Mouse (Mus musculus) bone marrow, adult 2 months (tissue): Measurements from ENCODE around the gene Cct4. TPM values are rescaled to one million over a fixed set of nuclear protein-coding genes. Genes with fewer than 3 reads are reported as not detected.

Experiments
- H3K27ac ChIP-seq: fragments of 200-500 bp; 2 replicates; pipeline ENCODE4 v1.5.1; 2012; ENCODE audit warnings: low read depth, mild to moderate bottlenecking, control low read depth, inconsistent platforms, low read length; ENCODE audit not compliant: control insufficient read depth, poor library complexity, insufficient read depth
- H3K4me1 ChIP-seq: fragments of 200-500 bp; 2 replicates; pipeline ENCODE4 v1.6.1; 2011; ENCODE audit warnings: low read length; ENCODE audit not compliant: control insufficient read depth, insufficient read depth
- H3K4me3 ChIP-seq: fragments of 200-500 bp; replicated peaks from 2 replicates; pipeline ENCODE3; 2011; ENCODE audit warnings: mild to moderate bottlenecking, low read depth, low read length, control low read depth; ENCODE audit not compliant: control insufficient read depth
- CTCF ChIP-seq: fragments of 200-500 bp; IDR thresholded peaks from 2 replicates; pipeline ENCODE4 v1.5.1; 2011; ENCODE audit warnings: low read length, control low read depth; ENCODE audit not compliant: control insufficient read depth, insufficient read depth
- POLR2A ChIP-seq: fragments of 200-500 bp; IDR thresholded peaks from 2 replicates; pipeline ENCODE4 v1.6.1; 2011; ENCODE audit warnings: low read depth, mild to moderate bottlenecking, control low read depth, low read length, borderline replicate concordance; ENCODE audit not compliant: control insufficient read depth
- WGBS: fragments of 180-500 bp; shearing (Covaris S2); methylation state at CpG from one replicate; pipeline ENCODE4 v1.1.7; 2018; 5-methylcytosine and 5-hydroxymethylcytosine counted together
- polyA plus RNA-seq: library from polyadenylated mRNA; stranded (reverse); fragments of >200 nt; gene quantifications from 2 replicates; pipeline ENCODE4 v1.2.4, GENCODE M21; 2011; ENCODE audit warnings: low replicate concordance; ENCODE audit not compliant: missing spikeins, insufficient read depth, insufficient read length

The Cct4 gene
- polyA plus RNA-seq, 1 experiment = 121 TPM

- no peak overlapping the region for H3K27ac ChIP-seq
- TF ChIP-seq CTCF = no peak
- no peak for TF ChIP-seq POLR2A
- no peaks in the 10 kb centered on the region for H3K4me1 ChIP-seq
- 60% methylated on average over 3 of the region's 3 CpGs for WGBS
- no peak overlapping the region for H3K4me3 ChIP-seq
Observed at GRCm38 (mm10) chr11:23028957-23029356, 38.6 kb downstream of the Cct4 start.

GRCm38 (mm10) chr11:23029399-23029798 lies 39.1 kb downstream of the Cct4 start:
- H3K4me3 ChIP-seq = no peak overlapping the region
- no peaks in the 10 kb centered on the region for H3K4me1 ChIP-seq
- no peak for TF ChIP-seq POLR2A
- H3K27ac ChIP-seq = no peak overlapping the region
- 87% methylated on average over 6 of the region's 6 CpGs for WGBS

DNA sequence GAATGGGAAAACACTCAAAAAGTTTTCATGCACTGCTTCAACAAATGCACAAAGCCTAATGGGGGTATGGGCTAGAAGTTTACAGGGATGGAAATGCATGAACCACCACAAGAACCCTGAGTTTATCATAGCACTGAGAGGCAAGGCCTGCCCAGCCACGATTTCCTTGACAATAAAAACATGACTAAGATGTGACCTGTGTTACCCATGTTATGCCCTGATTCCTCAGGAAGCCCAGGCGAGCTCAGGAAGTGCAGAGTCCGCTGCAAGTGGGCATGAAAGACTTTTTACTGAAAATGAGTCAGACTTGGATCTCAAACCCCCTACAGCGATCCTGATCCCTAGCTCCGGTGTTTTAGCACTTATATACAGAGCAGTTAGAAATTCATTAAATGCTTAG lies 56.9 kb downstream of the Cct4 start:
- Histone ChIP-seq H3K4me1 (no peaks in the 10 kb centered on the region; the same call in 1 of the 2 replicates), H3K4me3 (no peak overlapping the region), H3K27ac (no peak overlapping the region)
- 39% methylated on average over 5 of the region's 5 CpGs for WGBS
- TF ChIP-seq CTCF (no peak), POLR2A (no peak)

DNA sequence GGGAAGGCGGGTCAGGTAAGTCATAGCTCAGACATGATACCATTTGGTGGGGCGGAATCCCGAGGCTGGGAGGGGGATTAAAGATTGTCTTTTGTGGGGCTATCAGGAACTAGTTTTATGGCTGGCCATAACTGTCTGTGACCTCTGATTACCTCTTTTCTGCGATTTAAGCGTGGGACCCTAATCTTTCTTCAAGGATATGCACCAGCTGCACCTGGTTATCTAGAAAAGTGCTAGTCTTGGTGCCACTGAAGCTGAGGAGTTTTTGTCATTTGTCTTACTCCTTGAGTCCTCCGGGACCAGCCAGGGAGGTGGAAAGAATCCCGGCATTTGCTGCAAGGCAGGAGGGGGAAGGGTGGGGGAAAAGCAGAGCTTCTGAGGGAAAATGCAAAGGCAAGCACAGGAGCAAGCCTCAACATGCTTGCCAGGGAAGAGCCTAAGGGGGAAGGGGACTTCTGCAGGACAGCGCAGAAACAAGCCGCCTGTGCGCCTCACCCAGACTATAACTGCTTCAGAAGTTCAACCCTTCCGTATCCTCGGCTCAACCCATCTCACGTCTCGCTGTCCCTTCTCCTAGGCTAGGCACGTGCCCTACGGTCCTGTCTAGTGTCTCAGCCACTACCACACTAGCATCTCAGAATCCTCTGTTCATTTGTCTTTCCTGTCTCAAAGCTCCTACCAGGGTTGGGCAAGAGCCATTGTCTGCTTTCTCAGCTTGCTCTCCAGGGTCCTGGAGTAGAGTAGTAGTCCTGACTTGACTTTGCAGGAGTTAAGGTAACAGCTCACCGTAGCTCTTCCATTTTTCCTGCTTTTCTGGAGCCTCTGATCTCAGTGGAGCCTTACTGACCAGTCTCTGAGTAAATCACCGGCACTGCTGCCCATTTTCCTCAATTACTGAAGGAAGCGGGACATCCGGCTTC lies 57.6 kb downstream of the Cct4 start:
- no peak overlapping the region for H3K27ac ChIP-seq
- H3K4me1 ChIP-seq = no peaks in the 10 kb centered on the region; the same call in 1 of the 2 replicates
- TF ChIP-seq CTCF = no peak
- no peak for TF ChIP-seq POLR2A
- 28% methylated on average over 20 of the region's 20 CpGs for WGBS
- no peak overlapping the region for H3K4me3 ChIP-seq

GRCm38 (mm10) chr11:23049642-23050041 lies 59.3 kb downstream of the Cct4 start:
- Histone ChIP-seq H3K27ac (no peak overlapping the region), H3K4me3 (no peak overlapping the region), H3K4me1 (no peaks in the 10 kb centered on the region; the same call in 1 of the 2 replicates)
- TF ChIP-seq CTCF = no peak
- no peak for TF ChIP-seq POLR2A

- Histone ChIP-seq H3K4me3 (no peak overlapping the region), H3K4me1 (no peaks in the 10 kb centered on the region; the same call in 1 of the 2 replicates), H3K27ac (no peak overlapping the region)
- no peak for TF ChIP-seq CTCF
- 48% methylated on average over 4 of the region's 4 CpGs for WGBS
Observed at GRCm38 (mm10) chr11:23052353-23052752, 62.0 kb downstream of the Cct4 start.

Other genes with a start within 250 kb of the Cct4 start
- gene B3gnt2, start 129.6 kb upstream of the Cct4 start, polyA plus RNA-seq = 0.54 and 6.2 TPM in 2 replicates
- 31.7 and 34.0 TPM in 2 replicates for gene Zrsr1, start 18.5 kb upstream of the Cct4 start, polyA plus RNA-seq
- gene Gm28048, start 8.4 kb upstream of the Cct4 start, polyA plus RNA-seq = 13.8 and 21.9 TPM in 2 replicates
- 27.6 and 51.1 TPM in 2 replicates for gene Commd1, start 8.1 kb upstream of the Cct4 start, polyA plus RNA-seq
- gene Fam161a, start 17.0 kb downstream of the Cct4 start, polyA plus RNA-seq = 2.1 and 6.9 TPM in 2 replicates